ENCODE assay signal across 8 mouse cellular contexts in the genomic region with DNA sequence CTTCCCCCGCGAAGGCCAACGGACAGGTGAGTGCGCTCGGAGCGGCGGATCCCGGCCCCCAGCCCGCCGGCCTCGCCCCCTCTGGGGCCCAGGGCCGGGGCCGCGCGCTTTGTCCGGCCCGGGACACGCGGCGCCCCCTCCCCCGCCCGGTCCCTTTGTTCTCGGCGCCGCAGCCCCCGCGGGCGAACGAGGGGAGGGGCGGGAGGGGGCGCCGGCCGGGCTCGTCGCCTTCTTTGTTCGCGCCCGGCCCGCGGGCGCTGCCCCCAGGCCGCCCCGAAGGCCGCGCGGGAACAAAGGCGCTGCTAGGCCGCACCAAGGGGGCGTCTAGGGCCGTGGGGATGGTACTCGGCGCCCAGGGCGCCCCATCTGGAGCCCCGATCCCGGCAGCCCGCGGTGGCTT. TPM values are rescaled to one million over a fixed set of nuclear protein-coding genes. Genes with fewer than 3 reads are reported as not detected.
DNase-seq lines count a peak whose midpoint lies in the region; ATAC-seq and TF ChIP-seq lines count a peak whose summit lies in the region.

No protein-coding gene starts in this region.

- TF ChIP-seq CTCF in heart, postnatal 0 days (IDR thresholded peaks at IDR 0.05; ENCODE audit: low read depth), result no peak
- no peak for TF ChIP-seq CTCF in MEL (IDR thresholded peaks at IDR 0.05 in 2 of 3, conservative IDR thresholded peaks at IDR 0.05 in 1 of 3; ENCODE audit: control insufficient read depth in 1 of 3, insufficient read depth in 1 of 3, low read depth in 2 of 3, low read length in 3 of 3, poor library complexity in 1 of 3, severe bottlenecking in 1 of 3)

- H3K9ac ChIP-seq in heart, postnatal 0 days (replicated peaks; ENCODE audit: low read depth, low read length), result peak overlapping the region; percentile 97
- peak overlapping the region; percentile 88 for H3K9ac ChIP-seq in MEL (ENCODE audit: control insufficient read depth, low read depth, low read length, poor library complexity, severe bottlenecking)
- peak overlapping the region; percentile 100 for H3K9ac ChIP-seq in forebrain, embryonic 16.5 days (replicated peaks; ENCODE audit: low read depth, low read length)
- H3K9ac ChIP-seq in midbrain, embryonic 11.5 days (ENCODE audit: low read length), result peak overlapping the region; percentile 100

- TF ChIP-seq POLR2A in MEL (IDR thresholded peaks at IDR 0.05; ENCODE audit: control insufficient read depth in 1 of 2, insufficient read depth in 1 of 2, low read depth in 1 of 2, low read length in 2 of 2, poor library complexity in 1 of 2), result no peak; a peak in 1 of 4 replicates

- ATAC-seq in heart, postnatal 0 days (ENCODE audit: insufficient read depth, low read depth), result peak; percentile 42
- ATAC-seq in forebrain, embryonic 16.5 days, result peak; percentile 31
- ATAC-seq in midbrain, embryonic 11.5 days (ENCODE audit: low FRiP score), result peak; percentile 47

- H3K9me3 ChIP-seq in heart, postnatal 0 days (replicated peaks; ENCODE audit: control insufficient read depth, low read length), result no peaks in the 10 kb centered on the region
- H3K9me3 ChIP-seq in MEL (replicated peaks; ENCODE audit: insufficient read depth, low read length), result no peaks in the 10 kb centered on the region
- H3K9me3 ChIP-seq in forebrain, embryonic 16.5 days (ENCODE audit: control insufficient read depth, low read length), result no peaks in the 10 kb centered on the region
- no peaks in the 10 kb centered on the region for H3K9me3 ChIP-seq in midbrain, embryonic 11.5 days (ENCODE audit: control insufficient read depth, low read length)

- H3K4me1 ChIP-seq in heart, postnatal 0 days (ENCODE audit: control insufficient read depth, insufficient read depth), result peaks cover 2% of the 10 kb centered on the region
- no peaks in the 10 kb centered on the region for H3K4me1 ChIP-seq in MEL (ENCODE audit: control insufficient read depth in 1 of 2, insufficient read depth in 2 of 2, low read length in 2 of 2)
- peaks cover 28% of the 10 kb centered on the region for H3K4me1 ChIP-seq in forebrain, embryonic 16.5 days (replicated peaks; ENCODE audit: control insufficient read depth, insufficient read depth, low read length)
- peaks cover 30% of the 10 kb centered on the region for H3K4me1 ChIP-seq in midbrain, embryonic 11.5 days (ENCODE audit: control insufficient read depth, insufficient read depth, low read length)

- H3K36me3 ChIP-seq in heart, postnatal 0 days (replicated peaks; ENCODE audit: control insufficient read depth, insufficient read depth, low read length), result peaks cover 24% of the 10 kb centered on the region
- H3K36me3 ChIP-seq in MEL (ENCODE audit: control insufficient read depth in 1 of 2, insufficient read depth in 2 of 2, low read length in 2 of 2), result no peaks in the 10 kb centered on the region
- peaks cover 11% of the 10 kb centered on the region; the same call in 1 of the 2 replicates for H3K36me3 ChIP-seq in forebrain, embryonic 16.5 days (ENCODE audit: control insufficient read depth, insufficient read depth)
- peaks cover 3% of the 10 kb centered on the region; the same call in 1 of the 2 replicates for H3K36me3 ChIP-seq in midbrain, embryonic 11.5 days (ENCODE audit: control insufficient read depth, insufficient read depth, low read length)

- peak overlapping the region; percentile 94 for H3K4me3 ChIP-seq in heart, postnatal 0 days (ENCODE audit: low read depth, low read length)
- peak overlapping the region; percentile 67 to 93 for H3K4me3 ChIP-seq in MEL (ENCODE audit: control insufficient read depth in 1 of 2, insufficient read depth in 1 of 2, low read depth in 2 of 2, low read length in 2 of 2)
- H3K4me3 ChIP-seq in forebrain, embryonic 16.5 days (replicated peaks; ENCODE audit: low read length), result peak overlapping the region; percentile 99
- H3K4me3 ChIP-seq in midbrain, embryonic 11.5 days (ENCODE audit: low read depth, low read length), result peak overlapping the region; percentile 92

- no peak for TF ChIP-seq RAD21 in MEL (IDR thresholded peaks at IDR 0.05; ENCODE audit: low read depth, low read length)

- DNase-seq in heart, postnatal 0 days (ENCODE audit: low spot score), result no peak
- DNase-seq in heart, postnatal 25 days (ENCODE audit: low spot score), result no peak
- no peak for DNase-seq in MEL (ENCODE audit: low read depth, low spot score)
- DNase-seq in midbrain, embryonic 11.5 days (ENCODE audit: low spot score, missing footprints), result no peak
- DNase-seq in spleen, postnatal 4 days (ENCODE audit: low spot score in 2 of 2), result no peak
- no peak for DNase-seq in T-cell, adult 2 months (ENCODE audit: low spot score)
- no peak for DNase-seq in urinary bladder, postnatal 36 days (ENCODE audit: low spot score in 2 of 2)

- H3K4me2 ChIP-seq in heart, postnatal 0 days (ENCODE audit: low read depth, low read length), result peak overlapping the region; percentile 85
- H3K4me2 ChIP-seq in forebrain, embryonic 16.5 days (ENCODE audit: low read length), result peak overlapping the region; percentile 77
- H3K4me2 ChIP-seq in midbrain, embryonic 11.5 days, result peak overlapping the region; percentile 74

- no peak for TF ChIP-seq EP300 in heart, postnatal 0 days (IDR thresholded peaks at IDR 0.05; ENCODE audit: low read depth)
- no peak for TF ChIP-seq EP300 in MEL (IDR thresholded peaks at IDR 0.05; ENCODE audit: low read depth in 1 of 2, low read length in 2 of 2)

- no peaks in the 10 kb centered on the region; the same call in 1 of the 2 replicates for H3K79me2 ChIP-seq in MEL (ENCODE audit: control insufficient read depth, insufficient read depth, low read length, poor library complexity)

- H3K27me3 ChIP-seq in heart, postnatal 0 days (ENCODE audit: control insufficient read depth, insufficient read depth, low read length), result no peaks in the 10 kb centered on the region
- H3K27me3 ChIP-seq in MEL (ENCODE audit: control insufficient read depth in 1 of 2, insufficient read depth in 2 of 2, low read length in 2 of 2), result no peaks in the 10 kb centered on the region
- no peaks in the 10 kb centered on the region for H3K27me3 ChIP-seq in forebrain, embryonic 16.5 days (replicated peaks; ENCODE audit: control insufficient read depth, insufficient read depth, low read length)
- no peaks in the 10 kb centered on the region for H3K27me3 ChIP-seq in midbrain, embryonic 11.5 days (ENCODE audit: control insufficient read depth, insufficient read depth, low read length)

- intact Hi-C loops in heart, postnatal 25 days (cut with DNase I), result no loop called here

- peak overlapping the region; percentile 90 for H3K27ac ChIP-seq in heart, postnatal 0 days (ENCODE audit: low read depth)
- no peak overlapping the region for H3K27ac ChIP-seq in MEL (ENCODE audit: control insufficient read depth, low read depth, low read length)
- H3K27ac ChIP-seq in forebrain, embryonic 16.5 days (ENCODE audit: low read length), result peak overlapping the region; percentile 98
- peak overlapping the region; percentile 97 for H3K27ac ChIP-seq in midbrain, embryonic 11.5 days (ENCODE audit: low read depth, low read length)

- WGBS in heart, postnatal 0 days, result under 1% methylated on average over 44 of the region's 57 CpGs
- 1% methylated on average over 37 of the region's 57 CpGs for WGBS in forebrain, embryonic 16.5 days
- WGBS in midbrain, embryonic 11.5 days, result under 1% methylated on average over 42 of the region's 57 CpGs

RNA-seq across cellular contexts. Expression of gene Marcksl1, which starts 0.5 kb away (rescaled TPM):
- 183 and 192 TPM in 2 replicates for total RNA-seq in heart, postnatal 0 days (2014; rRNA removed; ENCODE audit: low replicate concordance)
- 135 and 138 TPM in 2 replicates for polyA plus RNA-seq in heart, postnatal 0 days (2015; fragmentation: Nextera tagmentation; extraction: Ambion mirVana)
- 1 to 10 TPM; 6.8 to 7.8 TPM for total RNA-seq in heart, postnatal 25 days (2021)
- 25.3 and 26.9 TPM in 2 replicates for total RNA-seq in MEL (2012; rRNA removed)
- polyA plus RNA-seq in MEL (2012; ENCODE audit: insufficient read depth in 1 of 2, insufficient read length in 2 of 2, low read depth in 1 of 2, low replicate concordance in 2 of 2, missing spikeins in 1 of 2), result 10 to 100 TPM in 1 of 2 experiments, not detected in 1; 62.7 TPM
- polyA plus RNA-seq in forebrain, embryonic 16.5 days (2015; fragmentation: Nextera tagmentation; extraction: Ambion mirVana), result 1,850 and 1,955 TPM in 2 replicates
- polyA plus RNA-seq in midbrain, embryonic 11.5 days (2014; fragmentation: Nextera tagmentation; extraction: Ambion mirVana), result 1,816 and 1,974 TPM in 2 replicates

RNA-seq across cellular contexts. Expression of gene Fam229a, which starts 22.9 kb away (rescaled TPM):
- not detected in 2 replicates for total RNA-seq in heart, postnatal 0 days (2014; rRNA removed; ENCODE audit: low replicate concordance)
- 0.22 and 0.52 TPM in 2 replicates for polyA plus RNA-seq in heart, postnatal 0 days (2015; fragmentation: Nextera tagmentation; extraction: Ambion mirVana)
- total RNA-seq in heart, postnatal 25 days (2021), result not detected
- total RNA-seq in MEL (2012; rRNA removed), result not detected in 2 replicates
- polyA plus RNA-seq in MEL (2012; ENCODE audit: insufficient read depth in 1 of 2, insufficient read length in 2 of 2, low read depth in 1 of 2, low replicate concordance in 2 of 2, missing spikeins in 1 of 2), result not detected
- polyA plus RNA-seq in forebrain, embryonic 16.5 days (2015; fragmentation: Nextera tagmentation; extraction: Ambion mirVana), result 0.39 TPM in 1 of 2 replicates, not detected in the other
- polyA plus RNA-seq in midbrain, embryonic 11.5 days (2014; fragmentation: Nextera tagmentation; extraction: Ambion mirVana), result not detected in 2 replicates

RNA-seq across cellular contexts. Expression of gene Tssk3, which starts 23.1 kb away (rescaled TPM):
- not detected in 2 replicates for total RNA-seq in heart, postnatal 0 days (2014; rRNA removed; ENCODE audit: low replicate concordance)
- polyA plus RNA-seq in heart, postnatal 0 days (2015; fragmentation: Nextera tagmentation; extraction: Ambion mirVana), result not detected in 2 replicates
- total RNA-seq in heart, postnatal 25 days (2021), result not detected
- total RNA-seq in MEL (2012; rRNA removed), result not detected in 2 replicates
- polyA plus RNA-seq in MEL (2012; ENCODE audit: insufficient read depth in 1 of 2, insufficient read length in 2 of 2, low read depth in 1 of 2, low replicate concordance in 2 of 2, missing spikeins in 1 of 2), result not detected
- 0.51 and 0.76 TPM in 2 replicates for polyA plus RNA-seq in forebrain, embryonic 16.5 days (2015; fragmentation: Nextera tagmentation; extraction: Ambion mirVana)
- polyA plus RNA-seq in midbrain, embryonic 11.5 days (2014; fragmentation: Nextera tagmentation; extraction: Ambion mirVana), result not detected in 2 replicates

RNA-seq across cellular contexts. Expression of gene Hdac1, which starts 28.6 kb away (rescaled TPM):
- total RNA-seq in heart, postnatal 0 days (2014; rRNA removed; ENCODE audit: low replicate concordance), result 25.8 and 34.5 TPM in 2 replicates
- polyA plus RNA-seq in heart, postnatal 0 days (2015; fragmentation: Nextera tagmentation; extraction: Ambion mirVana), result 73.6 and 77.9 TPM in 2 replicates
- 10 to 100 TPM; 15.9 to 18.6 TPM for total RNA-seq in heart, postnatal 25 days (2021)
- 38.9 and 47.9 TPM in 2 replicates for total RNA-seq in MEL (2012; rRNA removed)
- polyA plus RNA-seq in MEL (2012; ENCODE audit: insufficient read depth in 1 of 2, insufficient read length in 2 of 2, low read depth in 1 of 2, low replicate concordance in 2 of 2, missing spikeins in 1 of 2), result 100 to 1,000 TPM; 108 to 185 TPM
- 113 and 116 TPM in 2 replicates for polyA plus RNA-seq in forebrain, embryonic 16.5 days (2015; fragmentation: Nextera tagmentation; extraction: Ambion mirVana)
- 225 and 234 TPM in 2 replicates for polyA plus RNA-seq in midbrain, embryonic 11.5 days (2014; fragmentation: Nextera tagmentation; extraction: Ambion mirVana)

RNA-seq across cellular contexts. Expression of gene Bsdc1, which starts 52.5 kb away (rescaled TPM):
- 46.3 and 58.4 TPM in 2 replicates for total RNA-seq in heart, postnatal 0 days (2014; rRNA removed; ENCODE audit: low replicate concordance)
- polyA plus RNA-seq in heart, postnatal 0 days (2015; fragmentation: Nextera tagmentation; extraction: Ambion mirVana), result 18.7 and 20.1 TPM in 2 replicates
- total RNA-seq in heart, postnatal 25 days (2021), result 10 to 100 TPM; 40.6 to 45.6 TPM
- 14.1 TPM in 2 replicates for total RNA-seq in MEL (2012; rRNA removed)
- polyA plus RNA-seq in MEL (2012; ENCODE audit: insufficient read depth in 1 of 2, insufficient read length in 2 of 2, low read depth in 1 of 2, low replicate concordance in 2 of 2, missing spikeins in 1 of 2), result 10 to 100 TPM in 1 of 2 experiments, not detected in 1; 19.2 TPM
- 43.7 and 46.8 TPM in 2 replicates for polyA plus RNA-seq in forebrain, embryonic 16.5 days (2015; fragmentation: Nextera tagmentation; extraction: Ambion mirVana)
- 23.3 and 23.7 TPM in 2 replicates for polyA plus RNA-seq in midbrain, embryonic 11.5 days (2014; fragmentation: Nextera tagmentation; extraction: Ambion mirVana)

Comparison
In these comparisons a context has a peak if more than half of its experiments do, and no peak if none do; other contexts are left out.
1. RNA of gene Marcksl1, which starts 0.5 kb away (polyA plus RNA-seq): 1,816 to 1,974 TPM in midbrain, embryonic 11.5 days and 1,850 to 1,955 TPM in forebrain, embryonic 16.5 days; 135 to 138 TPM in heart, postnatal 0 days and 62.7 TPM in MEL; every median in the first group is over 10 times any median in the second.
2. Peak in every context shown above with its lines, with median percentiles within 50 percentile points of each other: ATAC-seq, H3K4me2 ChIP-seq, H3K4me3 ChIP-seq and H3K9ac ChIP-seq.